Mouse (Mus musculus): Measurements from ENCODE around the gene Cstf3.

- TF ChIP-seq POLR2A (IDR thresholded peaks at IDR 0.05; ENCODE audit: extremely low read depth, insufficient read depth, low read length) (no peak), CTCF (IDR thresholded peaks at IDR 0.05; ENCODE audit: extremely low read depth, insufficient read depth, low read length) (no peak)
Measured at GRCm38 (mm10) chr2:104690720-104691119, 100.4 kb downstream of the Cstf3 start.

All from cortical plate, adult 2 months (tissue).